In the genomic region with DNA sequence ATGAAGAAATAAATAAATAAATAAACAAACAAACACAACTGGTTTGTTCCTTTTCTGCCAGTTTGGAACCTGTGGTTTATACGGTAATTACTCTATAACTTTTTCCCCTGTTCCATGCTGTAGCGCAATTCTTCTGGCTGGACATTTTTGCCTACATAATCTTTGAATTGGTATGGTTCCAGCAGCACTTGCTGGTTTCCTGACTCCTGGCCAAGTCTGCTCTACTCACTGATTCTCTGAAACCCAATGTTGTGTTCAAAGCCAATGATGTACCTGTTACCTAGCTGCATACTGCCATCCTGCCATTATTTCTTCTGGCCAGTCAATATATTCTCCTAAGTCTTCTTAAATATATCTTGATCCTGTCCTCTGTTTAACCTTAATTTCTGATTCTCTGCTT, we compare ENCODE assay signal across 16 mouse cellular contexts.
"Had no signal": no experiment of that assay in that cellular context is flagged by ENCODE, and none has a peak within 500 bp of the region (broad histone marks: within the 10 kb centered on the region; RNA-seq: fewer than 3 reads in every experiment).

No protein-coding gene starts in this region.

- H3K9me3 ChIP-seq: limb, embryonic 15.5 days; liver, embryonic 12.5 days; lung, embryonic 15.5 days; midbrain, embryonic 12.5 days; neural tube, embryonic 15.5 days had no signal

- H3K9ac ChIP-seq: limb, embryonic 15.5 days; liver, embryonic 12.5 days; lung, embryonic 15.5 days; midbrain, embryonic 12.5 days; neural tube, embryonic 15.5 days had no signal

- H3K36me3 ChIP-seq: limb, embryonic 15.5 days; liver, embryonic 12.5 days; lung, embryonic 15.5 days; midbrain, embryonic 12.5 days; neural tube, embryonic 15.5 days had no signal

- DNase-seq: kidney, adult 9 months; kidney, postnatal 36 days; layer of hippocampus, adult 9-11 months; layer of hippocampus, postnatal 36 days; lung, postnatal 14 days; right cerebral cortex, adult 18-20 months; right cerebral cortex, postnatal 25 days; thymus, adult 18-20 months; thymus, postnatal 14 days had no signal

- ATAC-seq: liver, embryonic 12.5 days had no signal

- H3K4me1 ChIP-seq: limb, embryonic 15.5 days; liver, embryonic 12.5 days; lung, embryonic 15.5 days; midbrain, embryonic 12.5 days; neural tube, embryonic 15.5 days had no signal

- H3K4me3 ChIP-seq: limb, embryonic 15.5 days; liver, embryonic 12.5 days; lung, embryonic 15.5 days; midbrain, embryonic 12.5 days; myocyte; neural tube, embryonic 15.5 days had no signal

- H3K27me3 ChIP-seq: limb, embryonic 15.5 days; liver, embryonic 12.5 days; lung, embryonic 15.5 days; midbrain, embryonic 12.5 days; neural tube, embryonic 15.5 days had no signal

- H3K27ac ChIP-seq: kidney, postnatal 0 days; limb, embryonic 15.5 days; liver, embryonic 12.5 days; lung, embryonic 15.5 days; midbrain, embryonic 12.5 days; neural tube, embryonic 15.5 days had no signal

- H3K4me2 ChIP-seq: limb, embryonic 15.5 days; liver, embryonic 12.5 days; lung, embryonic 15.5 days; midbrain, embryonic 12.5 days; neural tube, embryonic 15.5 days had no signal
